Comparison of ENCODE assay signal across 8 mouse cellular contexts in the genomic region with DNA sequence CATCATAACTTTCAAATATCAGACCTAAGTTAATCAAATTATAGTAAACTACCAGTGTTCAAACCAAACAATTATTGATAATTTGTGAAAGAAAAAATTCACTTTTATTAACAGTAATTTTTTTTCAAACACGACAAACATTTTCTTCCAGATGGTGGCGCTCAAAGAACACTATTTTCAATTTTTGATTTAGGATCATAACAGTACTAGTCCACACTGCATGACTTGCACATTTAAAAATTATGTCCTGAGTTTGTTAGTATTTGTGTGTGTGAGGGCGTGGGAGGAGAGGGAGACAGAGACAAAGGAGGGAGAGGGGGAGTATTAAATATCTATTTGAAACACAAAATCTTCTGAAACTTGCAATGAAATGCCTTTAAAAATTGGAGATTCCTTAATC.
DNase-seq lines count a peak whose midpoint lies in the region; ATAC-seq and TF ChIP-seq lines count a peak whose summit lies in the region.
"Had no signal": no experiment of that assay in that cellular context is flagged by ENCODE, and none has a peak within 500 bp of the region (broad histone marks: within the 10 kb centered on the region; RNA-seq: fewer than 3 reads in every experiment).

No protein-coding gene starts in this region.

- H3K9me3 ChIP-seq in heart, embryonic 10.5 days = no peaks in the 10 kb centered on the region
- H3K9me3 ChIP-seq in heart, embryonic 11.5 days (replicated peaks; ENCODE audit: control insufficient read depth, low read length) = no peaks in the 10 kb centered on the region

- H3K4me3 ChIP-seq in heart, embryonic 10.5 days = no peak overlapping the region
- no peak overlapping the region for H3K4me3 ChIP-seq in lung, adult 2 months (replicated peaks; ENCODE audit: extremely low read depth, low read depth, low read length)
- H3K4me3 ChIP-seq in heart, embryonic 11.5 days (ENCODE audit: low read depth, low read length) = no peak overlapping the region

- no peaks in the 10 kb centered on the region for H3K27me3 ChIP-seq in heart, embryonic 10.5 days (ENCODE audit: insufficient read depth, poor library complexity, severe bottlenecking)
- no peaks in the 10 kb centered on the region for H3K27me3 ChIP-seq in heart, embryonic 11.5 days (ENCODE audit: control insufficient read depth, insufficient read depth, low read length)

- no peak overlapping the region for H3K4me2 ChIP-seq in heart, embryonic 11.5 days

- H3K27ac ChIP-seq in heart, embryonic 10.5 days = no peak overlapping the region
- no peak overlapping the region for H3K27ac ChIP-seq in heart, embryonic 11.5 days (ENCODE audit: low read depth, low read length)

- H3K4me1 ChIP-seq in heart, embryonic 10.5 days = no peaks in the 10 kb centered on the region
- H3K4me1 ChIP-seq in lung, adult 2 months (ENCODE audit: control insufficient read depth, insufficient read depth, low read length) = no peaks in the 10 kb centered on the region
- H3K4me1 ChIP-seq in heart, embryonic 11.5 days (ENCODE audit: control insufficient read depth, insufficient read depth, low read length) = no peaks in the 10 kb centered on the region

- TF ChIP-seq CTCF in lung, adult 2 months (IDR thresholded peaks at IDR 0.05; ENCODE audit: insufficient read depth, low read length) = no peak

- H3K36me3 ChIP-seq in heart, embryonic 10.5 days = no peaks in the 10 kb centered on the region
- no peaks in the 10 kb centered on the region for H3K36me3 ChIP-seq in heart, embryonic 11.5 days (ENCODE audit: control insufficient read depth, insufficient read depth, low read length)

- no peak for TF ChIP-seq POLR2A in lung, adult 2 months (IDR thresholded peaks at IDR 0.05; ENCODE audit: borderline replicate concordance, extremely low read depth, low read depth, low read length)

- DNase-seq in heart, postnatal 10 days = peak; percentile 7 to 32
- no peak for DNase-seq in heart, embryonic 10.5 days (ENCODE audit: low spot score)
- DNase-seq in lung, postnatal 36 days = peak; percentile 2
- DNase-seq in lung, adult 2 months = no peak
- DNase-seq in ZHBTc4 (ENCODE audit: low read depth, low spot score) = peak; percentile 29
- peak; percentile 72 for DNase-seq in retina, embryonic 14.5 days (ENCODE audit: low spot score)
- DNase-seq: lung, adult 18-20 months had no signal

- 35% methylated on average over 3 of the region's 3 CpGs for WGBS in heart, embryonic 10.5 days
- 18% methylated on average over 3 of the region's 3 CpGs for WGBS in lung, adult 2 months
- 33% methylated on average over 3 of the region's 3 CpGs for WGBS in heart, embryonic 11.5 days (ENCODE audit: insufficient replicate concordance)

- intact Hi-C loops in heart, postnatal 10 days (cut with DNase I) = loop anchor here (10.0 kb wide), 1 partner anchor 394 kb away; no protein-coding TSS in a partner anchor

- ATAC-seq in heart, embryonic 11.5 days (replicated peaks; ENCODE audit: insufficient number of reproducible peaks, low FRiP score, low TSS enrichment) = no peak

- no peak overlapping the region for H3K9ac ChIP-seq in heart, embryonic 11.5 days (ENCODE audit: low read depth, low read length)

Comparison
In these comparisons a context has a peak if more than half of its experiments do, and no peak if none do; other contexts are left out.
1. DNase-seq: peak in heart, postnatal 10 days (2 of 2), lung, postnatal 36 days (single experiment), ZHBTc4 (single experiment) and retina, embryonic 14.5 days (single experiment); none in heart, embryonic 10.5 days (single experiment) and lung, adult 2 months (single experiment).